Mouse (Mus musculus): ENCODE measurements around the gene Gm31571. TPM values are rescaled to one million over a fixed set of nuclear protein-coding genes. Genes with fewer than 3 reads are reported as not detected.
"Not testable (repeated sequence)": the region's sequence is repeated elsewhere in the genome, so short reads cannot be mapped to it uniquely, and the experiment has no call there.

Gene Gm31571
- polyA plus RNA-seq (2014; fragmentation: Nextera tagmentation; extraction: Ambion mirVana) = not detected in 2 replicates

DNA sequence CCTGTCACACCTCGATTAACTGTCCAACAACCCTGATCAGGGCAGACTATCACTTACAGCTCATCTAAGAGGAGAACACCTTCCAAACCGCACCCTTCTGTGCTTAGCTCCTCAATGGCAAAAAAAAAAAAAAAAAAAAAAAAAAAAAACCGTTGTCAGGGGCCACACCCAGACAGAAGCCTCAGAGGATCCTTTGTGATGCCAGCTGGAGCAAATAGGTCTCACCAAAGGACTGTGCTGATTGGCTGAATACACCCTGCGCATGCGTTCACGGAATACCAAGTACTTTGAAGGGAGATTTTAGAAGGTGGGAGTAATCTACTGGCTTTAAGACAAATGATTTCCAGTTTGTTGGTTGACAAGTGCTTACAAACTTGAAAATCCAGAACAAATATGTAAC lies at the start of gene Gm31571:
Gene Gm31571, minus strand, starts transcription at position 101 of the 400 bp plus-strand sequence.
- not testable (repeated sequence) for H3K9ac ChIP-seq (ENCODE audit: low read depth, low read length); H3K4me1 ChIP-seq (ENCODE audit: control insufficient read depth, insufficient read depth, low read length); H3K27me3 ChIP-seq (ENCODE audit: control insufficient read depth, insufficient read depth, low read length); H3K36me3 ChIP-seq (ENCODE audit: control insufficient read depth, insufficient read depth, low read length); H3K9me3 ChIP-seq (replicated peaks; ENCODE audit: control insufficient read depth, low read length); ATAC-seq (replicated peaks; ENCODE audit: insufficient number of reproducible peaks, low FRiP score, low TSS enrichment); H3K4me3 ChIP-seq (ENCODE audit: low read depth, low read length); H3K27ac ChIP-seq (ENCODE audit: low read depth, low read length); H3K4me2 ChIP-seq
- no CpG with 5 or more reads among the region's 6 CpGs for WGBS (ENCODE audit: insufficient replicate concordance)

All from heart, embryonic 11.5 days (tissue).